Mouse (Mus musculus) liver, adult 2 months (tissue): Measurements from ENCODE around the gene Mis18a. TPM values are rescaled to one million over a fixed set of nuclear protein-coding genes. Genes with fewer than 3 reads are reported as not detected.
A peak's percentile ranks its signal among the peaks of the same experiment; 100 is the strongest.

Experiments
- DNase-seq: peaks from one replicate; pipeline ENCODE4 v3.0.0-alpha.2; 2011; ENCODE audit warnings: low read depth, low spot score; ENCODE audit errors: extremely low read depth
- H3K27ac ChIP-seq: fragments of 200-500 bp; replicated peaks from 2 replicates; pipeline ENCODE4 v1.5.1; 2012; ENCODE audit warnings: low read depth, mild to moderate bottlenecking, control low read depth, inconsistent platforms, low read length; ENCODE audit not compliant: insufficient read depth
- H3K27me3 ChIP-seq: fragments of 200-500 bp; 2 replicates; pipeline ENCODE4 v1.6.1; 2012; ENCODE audit warnings: mild to moderate bottlenecking, moderate library complexity, low read length, inconsistent platforms; ENCODE audit not compliant: control insufficient read depth, insufficient read depth
- H3K36me3 ChIP-seq: fragments of 200-500 bp; 2 replicates; pipeline ENCODE4 v1.6.1; 2012; ENCODE audit warnings: low read length, inconsistent platforms; ENCODE audit not compliant: control insufficient read depth, insufficient read depth
- H3K4me1 ChIP-seq: fragments of 200-500 bp; 2 replicates; pipeline ENCODE4 v1.6.1; 2011; ENCODE audit warnings: low read length; ENCODE audit not compliant: control insufficient read depth, insufficient read depth
- H3K4me3 ChIP-seq: fragments of 200-500 bp; 2 replicates; pipeline ENCODE4 v1.5.1; 2011; ENCODE audit warnings: low read depth, mild to moderate bottlenecking, control low read depth, low read length, moderate library complexity; ENCODE audit not compliant: insufficient read depth
- H3K79me2 ChIP-seq: fragments of 200-500 bp; 2 replicates; pipeline ENCODE4 v1.6.1; 2012; ENCODE audit warnings: inconsistent platforms, mild to moderate bottlenecking, low read length, moderate library complexity; ENCODE audit not compliant: control insufficient read depth, insufficient read depth
- H3K9ac ChIP-seq: fragments of 200-500 bp; 2 replicates; pipeline ENCODE4 v1.6.1; 2012; ENCODE audit warnings: low read depth, mild to moderate bottlenecking, control low read depth, inconsistent platforms, low read length
- CTCF ChIP-seq: fragments of 200-500 bp; IDR thresholded peaks from 2 replicates; pipeline ENCODE4 v1.5.1; 2011; ENCODE audit warnings: low read depth, low read length, control low read depth
- POLR2A ChIP-seq: fragments of 200-500 bp; IDR thresholded peaks from 2 replicates; pipeline ENCODE4 v1.6.1; 2011; ENCODE audit warnings: low read length, control low read depth; ENCODE audit not compliant: insufficient read depth; ENCODE audit errors: extremely low read depth
- WGBS: fragments of 180-500 bp; shearing (Covaris S2); methylation state at CpG from one replicate; pipeline ENCODE4 v1.1.7; 2018; 5-methylcytosine and 5-hydroxymethylcytosine counted together
- polyA plus RNA-seq: library from polyadenylated mRNA; depleted of rRNA; stranded (reverse); fragments of >200 nt; gene quantifications from 2 replicates; pipeline ENCODE4 v1.2.3, GENCODE M21; 2012; rRNA removed
- total RNA-seq: library from RNA; depleted of rRNA; stranded (reverse); fragments of >200 nt; gene quantifications from 2 replicates; pipeline ENCODE4 v1.2.3, GENCODE M21; 2014; rRNA removed

Mis18a gene
- total and polyA plus RNA-seq, 2 experiments, result 3.1 to 4.3 TPM

- Histone ChIP-seq H3K4me1 (no peaks in the 10 kb centered on the region), H3K36me3 (no peaks in the 10 kb centered on the region), H3K27ac (no peak overlapping the region), H3K27me3 (no peaks in the 10 kb centered on the region), H3K4me3 (no peak overlapping the region), H3K79me2 (no peaks in the 10 kb centered on the region), H3K9ac (no peak overlapping the region)
- DNase-seq, result peak; percentile 40
- 42% methylated on average over 6 of the region's 6 CpGs for WGBS
- TF ChIP-seq POLR2A (no peak), CTCF (no peak)
Measured at GRCm38 (mm10) chr16:90674651-90675050, 52.6 kb downstream of the Mis18a start.

DNA sequence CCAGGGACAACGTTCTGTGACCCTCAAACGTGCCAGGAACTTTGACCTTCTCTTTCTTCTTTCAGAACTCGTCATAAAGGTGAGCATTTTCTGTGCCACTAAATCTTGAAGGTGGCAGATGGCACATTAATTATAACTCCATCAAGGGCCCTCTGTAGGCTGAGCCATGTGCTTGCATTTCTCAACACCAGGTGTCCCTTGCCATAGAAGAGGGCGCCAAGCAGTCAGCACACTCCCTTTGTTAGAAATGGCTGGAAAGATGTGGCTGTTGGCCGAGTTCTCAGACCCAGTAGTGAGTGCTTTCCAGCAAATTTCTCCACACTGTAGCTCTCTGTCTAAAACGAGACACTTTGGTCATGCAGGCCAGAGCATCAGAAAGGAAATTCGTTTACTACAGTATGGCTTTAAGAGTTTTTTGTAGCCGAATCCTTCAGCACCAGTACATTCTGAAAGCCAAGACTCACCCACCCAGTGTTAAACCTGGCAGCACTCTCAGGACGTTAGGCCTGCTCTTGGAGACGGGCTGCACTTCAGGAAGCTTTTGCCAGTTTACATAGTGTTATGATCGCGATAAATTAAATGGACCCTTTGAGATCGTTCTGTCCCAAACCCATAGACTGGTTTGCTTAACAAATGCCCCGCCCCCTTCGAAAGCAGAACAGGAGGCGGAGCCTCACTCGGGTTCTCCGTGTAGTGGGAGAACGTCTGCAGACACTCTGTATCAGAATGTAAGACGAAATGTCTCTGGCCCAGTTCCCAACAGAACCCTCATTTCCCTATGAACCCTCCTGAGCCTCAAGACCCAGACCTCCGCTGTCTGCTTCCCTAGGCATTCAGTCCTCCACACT lies 53.5 kb downstream of the Mis18a start:
- DNase-seq, result no peak
- TF ChIP-seq POLR2A (no peak), CTCF (no peak)
- Histone ChIP-seq H3K27ac (no peak overlapping the region), H3K4me3 (no peak overlapping the region), H3K4me1 (no peaks in the 10 kb centered on the region), H3K9ac (no peak overlapping the region), H3K27me3 (no peaks in the 10 kb centered on the region), H3K79me2 (no peaks in the 10 kb centered on the region), H3K36me3 (no peaks in the 10 kb centered on the region)
- 79% methylated on average over 21 of the region's 21 CpGs for WGBS

Other genes with a start within 250 kb of the Mis18a start
- gene Mrap, start 10.8 kb upstream of the Mis18a start, total RNA-seq, result 60.5 and 66.8 TPM in 2 replicates
- 173 and 201 TPM in 2 replicates for gene Mrap, start 10.8 kb upstream of the Mis18a start, polyA plus RNA-seq
- gene Urb1, start 83.0 kb upstream of the Mis18a start, total RNA-seq, result 2.7 and 3.0 TPM in 2 replicates
- gene Urb1, start 83.0 kb upstream of the Mis18a start, polyA plus RNA-seq, result 1.5 and 1.9 TPM in 2 replicates
- 0.37 and 0.47 TPM in 2 replicates for gene Eva1c, start 99.3 kb upstream of the Mis18a start, total RNA-seq
- gene Eva1c, start 99.3 kb upstream of the Mis18a start, polyA plus RNA-seq, result 0.11 and 0.38 TPM in 2 replicates
- 10.8 and 14.0 TPM in 2 replicates for gene Cfap298, start 207.7 kb upstream of the Mis18a start, total RNA-seq
- gene Cfap298, start 207.7 kb upstream of the Mis18a start, polyA plus RNA-seq, result 15.5 and 22.5 TPM in 2 replicates